Mouse (Mus musculus) embryonic facial prominence, embryonic 11.5 days (tissue): ENCODE data around the gene Sptan1. TPM values are rescaled to one million over a fixed set of nuclear protein-coding genes. Genes with fewer than 3 reads are reported as not detected.

Experiments
- ATAC-seq: fragments of 200-750 bp; cut with Nextera tagmentation; replicated peaks from 2 replicates; pipeline ENCODE4 v1.8.0; 2017; ENCODE audit warnings: low read depth; ENCODE audit not compliant: insufficient number of reproducible peaks, low FRiP score, low TSS enrichment
- DNase-seq: peaks from one replicate; pipeline ENCODE4 v3.0.0-alpha.2; 2015; ENCODE audit warnings: low spot score
- H3K27ac ChIP-seq: fragments of 300-500 bp; sonication (generic); replicated peaks from 2 replicates; pipeline ENCODE4 v1.5.1; 2014; ENCODE audit warnings: mild to moderate bottlenecking, low read depth, low read length, control low read depth
- H3K27me3 ChIP-seq: fragments of 300-500 bp; sonication (generic); 2 replicates; pipeline ENCODE4 v1.6.1; 2014; ENCODE audit warnings: mild to moderate bottlenecking, low read length, moderate library complexity, mixed read lengths; ENCODE audit not compliant: control insufficient read depth, insufficient read depth
- H3K36me3 ChIP-seq: fragments of 300-500 bp; sonication (generic); replicated peaks from 2 replicates; pipeline ENCODE4 v1.6.1; 2014; ENCODE audit warnings: low read depth, mild to moderate bottlenecking, low read length, moderate library complexity, mixed read lengths; ENCODE audit not compliant: control insufficient read depth, insufficient read depth
- H3K4me1 ChIP-seq: fragments of 300-500 bp; sonication (generic); 2 replicates; pipeline ENCODE4 v1.6.1; 2014; ENCODE audit warnings: low read length, mixed read lengths; ENCODE audit not compliant: control insufficient read depth, insufficient read depth
- H3K4me2 ChIP-seq: fragments of 300-500 bp; sonication (generic); 2 replicates; pipeline ENCODE4 v1.6.1; 2014; ENCODE audit warnings: low read depth, mild to moderate bottlenecking, control low read depth, low read length, moderate library complexity
- H3K4me3 ChIP-seq: fragments of 300-500 bp; sonication (generic); 2 replicates; pipeline ENCODE4 v1.5.1; 2014; ENCODE audit warnings: low read depth, low read length, control low read depth
- H3K9ac ChIP-seq: fragments of 300-500 bp; sonication (generic); replicated peaks from 2 replicates; pipeline ENCODE4 v1.6.1; 2014; ENCODE audit warnings: mild to moderate bottlenecking, control low read depth, low read length
- H3K9me3 ChIP-seq: fragments of 300-500 bp; sonication (generic); replicated peaks from 2 replicates; pipeline ENCODE4 v1.6.1; 2016; ENCODE audit warnings: mild to moderate bottlenecking, low read length, inconsistent platforms, mixed read lengths; ENCODE audit not compliant: control insufficient read depth
- WGBS: fragments of 180-500 bp; shearing (Covaris S2); extraction: QIAGEN DNeasy Blood & Tissue Kit; methylation state at CpG from one replicate; pipeline ENCODE4 v1.1.7; 2014; 5-methylcytosine and 5-hydroxymethylcytosine counted together
- polyA plus RNA-seq: library from polyadenylated mRNA; unstranded; fragments of >200 nt; fragmentation: Nextera tagmentation; extraction: Ambion mirVana; gene quantifications from 2 replicates; pipeline ENCODE4 v1.2.1, GENCODE M21; 2014

The Sptan1 gene
- polyA plus RNA-seq, 1 experiment from 2014 or later = 108 TPM

GRCm38 (mm10) chr2:30056736-30057135 lies 91.4 kb downstream of the Sptan1 start:
- Histone ChIP-seq H3K9ac (no peak overlapping the region), H3K4me1 (no peaks in the 10 kb centered on the region), H3K27me3 (no peaks in the 10 kb centered on the region), H3K4me3 (no peak overlapping the region), H3K27ac (no peak overlapping the region), H3K4me2 (no peak overlapping the region), H3K9me3 (no peaks in the 10 kb centered on the region), H3K36me3 (no peaks in the 10 kb centered on the region; the same call in 1 of the 2 replicates)
- DNase-seq (no peak), ATAC-seq (no peak)
- WGBS = 82% methylated on average over 3 of the region's 3 CpGs

DNA sequence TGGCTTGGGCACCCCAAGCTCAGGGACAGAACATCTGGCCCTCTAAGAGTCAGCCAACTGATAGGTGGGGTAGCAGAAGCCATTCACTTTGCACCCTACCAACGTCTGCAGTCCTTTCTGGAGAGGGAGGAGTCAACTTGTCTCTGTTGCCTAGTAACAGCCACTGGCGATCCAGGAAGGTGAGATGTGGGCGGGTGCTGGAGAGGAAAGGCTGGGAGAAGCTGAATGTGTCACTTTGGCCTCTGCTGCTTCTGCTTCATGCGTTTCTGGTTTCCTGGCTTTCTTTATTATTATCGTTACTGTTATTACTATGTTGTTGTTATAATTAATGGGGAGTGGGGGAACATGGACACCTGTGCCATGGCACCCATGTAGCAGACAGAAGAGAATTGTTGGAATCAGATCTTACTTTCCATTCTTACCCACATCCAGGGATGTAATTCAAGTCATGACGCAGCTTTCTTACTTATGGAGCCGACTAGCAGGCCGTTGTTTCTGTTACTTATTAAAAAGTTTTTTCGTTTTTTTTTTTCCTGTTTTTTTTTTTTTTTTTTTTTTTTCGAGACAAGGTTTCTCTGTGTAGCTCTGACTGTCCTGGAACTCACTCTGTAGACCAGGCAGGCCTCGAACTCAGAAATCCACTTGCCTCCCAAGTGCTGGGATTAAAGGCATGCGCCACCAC lies 92.0 kb downstream of the Sptan1 start, which contains the start of gene Set:
Gene Set (plus strand): TSS at position 156 of the 682 bp plus-strand sequence.
- Histone ChIP-seq H3K9ac (no peak within 1 kb of the TSS), H3K36me3 (no peaks in the 10 kb centered on the region; the same call in 1 of the 2 replicates), H3K4me2 (no peak within 1 kb of the TSS), H3K27me3 (no peaks in the 10 kb centered on the region), H3K4me1 (no peaks in the 10 kb centered on the region), H3K9me3 (no peaks in the 10 kb centered on the region), H3K27ac (no peak within 1 kb of the TSS), H3K4me3 (no peak within 1 kb of the TSS)
- ATAC-seq (no peak), DNase-seq (peak; percentile 53)
- 41% methylated on average over 12 of the region's 12 CpGs for WGBS

DNA sequence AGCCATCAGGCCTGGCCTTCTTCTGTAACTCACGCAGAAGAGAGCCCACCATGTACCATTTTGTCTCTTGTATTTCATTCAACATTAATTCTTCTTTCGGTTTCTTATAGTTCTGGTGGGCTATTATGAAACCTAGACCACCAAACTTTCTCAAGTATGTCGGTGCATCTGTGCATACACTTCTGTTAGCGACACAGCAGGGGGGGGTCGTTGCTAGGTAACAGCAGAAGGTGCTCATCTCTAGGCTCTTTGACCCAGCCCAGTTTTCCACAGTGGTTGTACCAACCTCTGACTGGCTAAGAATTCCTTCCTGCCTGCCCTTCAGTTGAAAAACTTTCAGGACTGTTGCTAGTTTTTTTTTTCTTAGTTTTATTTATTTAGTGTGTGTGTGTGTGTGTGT lies 93.1 kb downstream of the Sptan1 start:
- ATAC-seq (no peak), DNase-seq (no peak)
- Histone ChIP-seq H3K27me3 (no peaks in the 10 kb centered on the region), H3K27ac (no peak overlapping the region), H3K4me2 (no peak overlapping the region), H3K4me3 (no peak overlapping the region), H3K36me3 (no peaks in the 10 kb centered on the region; the same call in 1 of the 2 replicates), H3K4me1 (no peaks in the 10 kb centered on the region), H3K9ac (no peak overlapping the region), H3K9me3 (no peaks in the 10 kb centered on the region)
- 48% methylated on average over 5 of the region's 5 CpGs for WGBS

- Histone ChIP-seq H3K9me3 (no peaks in the 10 kb centered on the region), H3K9ac (peak overlapping the region; percentile 80), H3K4me1 (no peaks in the 10 kb centered on the region; the same call in 1 of the 2 replicates), H3K27me3 (no peaks in the 10 kb centered on the region), H3K4me2 (peak overlapping the region; percentile 44), H3K36me3 (no peaks in the 10 kb centered on the region; the same call in 1 of the 2 replicates), H3K27ac (peak overlapping the region; percentile 85), H3K4me3 (peak overlapping the region; percentile 38)
- DNase-seq (peak; percentile 85), ATAC-seq (peak; percentile 29; the same call in 1 of the 2 replicates)
- WGBS = 9% methylated on average over 37 of the region's 37 CpGs
Observed at GRCm38 (mm10) chr2:30061215-30062166, 96.1 kb downstream of the Sptan1 start.

DNA sequence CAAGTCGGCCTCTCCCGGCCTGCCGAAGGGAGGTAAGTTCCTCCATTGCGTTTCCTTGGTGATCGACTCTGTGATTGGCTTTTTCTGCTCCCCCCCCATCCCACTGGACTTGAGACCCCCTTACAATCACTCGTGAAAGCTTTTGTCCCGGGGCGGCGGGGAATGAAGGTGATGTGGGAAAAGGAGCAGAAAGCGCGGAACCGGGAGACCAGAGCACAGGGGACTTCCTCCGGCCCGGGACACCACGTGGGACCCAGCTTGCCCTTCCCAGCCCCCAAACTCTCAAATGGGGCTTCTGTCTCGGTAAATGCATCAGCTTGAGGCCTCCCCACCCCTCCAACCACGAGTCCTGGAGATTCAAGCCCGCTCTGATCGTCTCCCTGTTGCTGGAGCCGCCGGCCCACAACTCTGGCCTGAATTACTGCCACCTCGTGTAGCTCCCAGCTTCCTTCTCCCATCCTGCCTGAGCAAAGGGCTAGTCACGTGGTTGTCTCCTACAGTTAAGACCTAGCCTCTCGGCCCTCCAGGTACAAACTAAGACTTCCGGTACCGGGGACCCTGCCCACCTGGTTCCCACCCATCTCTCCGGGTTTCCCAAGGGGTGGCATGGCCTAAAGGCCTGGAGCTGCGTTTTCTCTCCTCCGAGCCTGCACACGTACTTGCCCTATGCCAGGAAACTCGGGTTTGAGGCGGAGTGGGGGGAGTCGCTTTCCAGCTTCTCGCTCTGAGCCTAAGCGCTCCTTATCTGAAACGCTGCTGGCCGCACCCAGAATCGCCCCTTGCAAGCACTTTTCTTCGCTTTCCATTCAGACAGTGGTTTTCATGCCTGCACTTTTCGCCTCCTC lies 97.1 kb downstream of the Sptan1 start:
- H3K4me3 ChIP-seq = peak overlapping the region; percentile 38
- no peaks in the 10 kb centered on the region; the same call in 1 of the 2 replicates for H3K36me3 ChIP-seq
- H3K4me2 ChIP-seq = peak overlapping the region; percentile 44
- ATAC-seq (0 out of 2 replicates have a peak, but pooled peaks have one; percentile 22), DNase-seq (peak; percentile 84)
- peak overlapping the region; percentile 80 for H3K9ac ChIP-seq
- peak overlapping the region; percentile 85 for H3K27ac ChIP-seq
- no peaks in the 10 kb centered on the region for H3K27me3 ChIP-seq
- no peaks in the 10 kb centered on the region; the same call in 1 of the 2 replicates for H3K4me1 ChIP-seq
- no peaks in the 10 kb centered on the region for H3K9me3 ChIP-seq
- WGBS = under 1% methylated on average over 40 of the region's 40 CpGs

DNA sequence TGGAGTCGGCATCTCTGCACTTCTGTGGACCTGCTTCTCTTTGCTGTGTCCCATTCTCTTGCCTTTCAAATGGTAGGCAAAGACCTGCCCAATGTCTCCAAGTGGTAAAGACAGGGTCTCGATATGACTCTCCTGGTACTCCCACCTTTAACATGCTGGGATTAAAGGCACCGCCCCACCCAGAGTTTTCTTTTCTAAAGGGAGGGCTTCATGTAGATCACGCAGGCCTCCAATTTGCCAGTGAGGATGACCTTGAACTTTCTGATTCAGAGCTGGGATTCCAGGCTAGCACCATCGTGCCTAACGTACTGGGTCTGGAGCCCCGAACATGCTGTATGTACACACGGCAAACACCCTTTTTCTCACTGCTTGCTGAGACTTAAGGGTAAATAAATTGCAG lies 97.9 kb downstream of the Sptan1 start:
- no peak for ATAC-seq
- WGBS = 8% methylated on average over 8 of the region's 8 CpGs
- H3K4me1 ChIP-seq = no peaks in the 10 kb centered on the region; the same call in 1 of the 2 replicates

DNA sequence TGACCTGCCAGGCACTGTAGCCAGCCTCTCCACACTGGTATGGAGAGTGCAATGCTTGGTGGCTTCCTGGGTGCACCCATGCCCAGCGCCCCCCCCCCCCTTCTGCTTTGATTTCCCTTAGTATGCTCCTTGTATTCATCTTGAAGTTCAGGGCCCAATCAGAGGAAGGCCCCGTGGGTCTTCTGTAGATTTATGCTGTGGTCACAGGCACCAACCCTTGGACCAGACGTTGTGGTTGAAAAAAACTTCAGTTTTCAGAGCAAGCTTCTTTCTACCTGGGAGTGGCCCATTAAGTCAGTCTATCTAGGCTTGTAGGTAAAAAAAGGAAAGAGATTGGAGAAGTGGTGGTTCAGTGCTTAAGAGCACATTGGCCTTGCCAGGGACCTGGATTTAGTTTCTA lies 98.4 kb downstream of the Sptan1 start:
- Histone ChIP-seq H3K27me3 (no peaks in the 10 kb centered on the region), H3K4me2 (peak overlapping the region; percentile 44), H3K27ac (no peak overlapping the region), H3K4me3 (peak overlapping the region; percentile 38; the same call in 1 of the 2 replicates), H3K9me3 (no peaks in the 10 kb centered on the region), H3K36me3 (peaks cover 3% of the 10 kb centered on the region; the same call in 1 of the 2 replicates), H3K9ac (peak overlapping the region; percentile 80), H3K4me1 (no peaks in the 10 kb centered on the region; the same call in 1 of the 2 replicates)
- WGBS = 12% methylated on average over 3 of the region's 3 CpGs
- no peak for ATAC-seq
- no peak for DNase-seq

More for the DNA sequence above, 97.9 kb downstream of the Sptan1 start:
- H3K27ac ChIP-seq = peak overlapping the region; percentile 85
- H3K4me3 ChIP-seq = peak overlapping the region; percentile 38
- H3K27me3 ChIP-seq = no peaks in the 10 kb centered on the region
- peak overlapping the region; percentile 44 for H3K4me2 ChIP-seq
- H3K9me3 ChIP-seq = no peaks in the 10 kb centered on the region
- no peaks in the 10 kb centered on the region; the same call in none of the 2 replicates for H3K36me3 ChIP-seq
- H3K9ac ChIP-seq = peak overlapping the region; percentile 80
- no peak for DNase-seq
